Mouse (Mus musculus) limb, embryonic 15.5 days (tissue): Measurements from ENCODE around the gene Vsx1. TPM values are rescaled to one million over a fixed set of nuclear protein-coding genes. Genes with fewer than 3 reads are reported as not detected.

Experiments
- ATAC-seq: fragments of 200-750 bp; cut with Nextera tagmentation; 2 replicates; pipeline ENCODE4 v1.8.0; 2017; ENCODE audit warnings: low read depth, moderate TSS enrichment; ENCODE audit not compliant: insufficient number of reproducible peaks, low FRiP score, low TSS enrichment
- H3K27ac ChIP-seq: fragments of 300-500 bp; sonication (generic); 2 replicates; pipeline ENCODE4 v1.5.1; 2015; ENCODE audit warnings: moderate library complexity, mild to moderate bottlenecking, inconsistent platforms
- H3K27me3 ChIP-seq: fragments of 300-500 bp; sonication (generic); 2 replicates; pipeline ENCODE4 v1.6.1; 2015; ENCODE audit warnings: inconsistent platforms
- H3K36me3 ChIP-seq: fragments of 300-500 bp; sonication (generic); 2 replicates; pipeline ENCODE4 v1.6.1; 2015; ENCODE audit warnings: inconsistent platforms
- H3K4me1 ChIP-seq: fragments of 300-500 bp; sonication (generic); 2 replicates; pipeline ENCODE4 v1.6.1; 2015; ENCODE audit warnings: inconsistent platforms
- H3K4me2 ChIP-seq: fragments of 300-500 bp; sonication (generic); 2 replicates; pipeline ENCODE4 v1.6.1; 2015; ENCODE audit warnings: mild to moderate bottlenecking, inconsistent platforms
- H3K4me3 ChIP-seq: fragments of 300-500 bp; sonication (generic); 2 replicates; pipeline ENCODE4 v1.5.1; 2015; ENCODE audit warnings: mild to moderate bottlenecking, inconsistent platforms
- H3K9ac ChIP-seq: fragments of 300-500 bp; sonication (generic); 2 replicates; pipeline ENCODE4 v1.6.1; 2015; ENCODE audit warnings: inconsistent platforms
- H3K9me3 ChIP-seq: fragments of 300-500 bp; sonication (generic); 2 replicates; pipeline ENCODE4 v1.6.1; 2016; ENCODE audit warnings: inconsistent platforms
- WGBS: fragments of 180-500 bp; shearing (Covaris S2); methylation state at CpG from one replicate; pipeline ENCODE4 v1.1.7; 2015; 5-methylcytosine and 5-hydroxymethylcytosine counted together
- polyA plus RNA-seq: library from polyadenylated mRNA; unstranded; fragments of >200 nt; fragmentation: Nextera tagmentation; extraction: Ambion mirVana; gene quantifications from 2 replicates; pipeline ENCODE4 v1.2.1, GENCODE M21; 2015

The Vsx1 gene
- polyA plus RNA-seq, 1 experiment from 2014 or later: not detected

DNA sequence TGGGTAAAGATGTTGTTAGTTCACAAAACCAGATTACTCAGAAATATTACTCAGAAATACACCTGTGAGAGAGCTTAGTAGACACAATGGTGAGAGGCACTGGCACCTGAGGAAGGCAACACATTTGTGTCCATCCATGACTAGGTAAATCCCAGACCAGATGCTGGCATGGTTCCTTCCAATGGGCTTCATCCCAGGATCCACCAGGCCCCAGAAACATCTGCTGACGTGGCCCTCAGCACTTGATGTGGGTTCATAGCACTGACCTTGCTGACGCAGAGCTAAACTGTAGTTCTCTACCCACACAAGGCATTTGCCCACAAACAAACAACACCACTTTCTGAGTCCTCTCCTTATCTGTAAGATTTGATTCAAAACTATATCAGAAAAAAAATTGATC is 34.3 kb downstream of the Vsx1 start:
- Histone ChIP-seq H3K9ac (no peak overlapping the region), H3K27me3 (no peaks in the 10 kb centered on the region), H3K4me3 (no peak overlapping the region), H3K36me3 (no peaks in the 10 kb centered on the region), H3K9me3 (no peaks in the 10 kb centered on the region), H3K27ac (no peak overlapping the region), H3K4me1 (no peaks in the 10 kb centered on the region), H3K4me2 (no peak overlapping the region)
- 89% methylated on average over 2 of the region's 2 CpGs for WGBS
- ATAC-seq: no peak

- Histone ChIP-seq H3K4me2 (no peak overlapping the region), H3K4me1 (0 out of 2 replicates have a peak, but pooled peaks cover 3% of the 10 kb centered on the region), H3K27me3 (no peaks in the 10 kb centered on the region), H3K36me3 (no peaks in the 10 kb centered on the region), H3K4me3 (no peak overlapping the region), H3K27ac (no peak overlapping the region), H3K9me3 (no peaks in the 10 kb centered on the region), H3K9ac (no peak overlapping the region)
- no peak for ATAC-seq
- 63% methylated on average over 9 of the region's 9 CpGs for WGBS
These were observed 37.8 kb downstream of the Vsx1 start for GRCm38 (mm10) chr2:150651366-150651765.

DNA sequence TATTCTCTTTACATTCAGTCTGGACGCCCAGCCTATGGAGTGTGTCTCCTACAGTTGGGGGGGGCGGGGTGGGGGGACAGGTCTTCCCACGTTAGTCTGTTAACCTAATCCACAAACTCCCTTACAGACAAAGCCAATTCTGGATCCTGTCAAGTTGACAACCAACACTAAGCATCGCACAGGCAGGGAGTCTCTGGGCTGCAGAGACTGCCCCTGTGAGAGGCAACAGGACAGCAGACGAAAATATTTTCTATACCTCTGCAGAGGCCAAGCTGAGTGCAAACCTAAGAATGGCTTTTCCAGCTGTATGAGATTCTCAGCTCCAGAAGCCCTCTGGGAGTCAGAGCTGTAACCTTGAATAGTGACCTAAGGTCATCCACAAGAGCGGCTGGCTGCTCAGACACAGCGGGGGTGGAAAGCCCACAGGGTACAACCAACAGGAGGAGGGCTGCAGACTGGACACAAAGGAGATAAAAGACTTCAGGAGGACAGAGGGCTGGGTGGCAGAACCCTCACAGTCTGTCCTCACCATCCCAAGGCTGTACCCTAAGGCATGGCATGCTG is 38.6 kb downstream of the Vsx1 start:
- H3K4me2 ChIP-seq: no peak overlapping the region
- no peak for ATAC-seq
- no peak overlapping the region for H3K4me3 ChIP-seq
- no peaks in the 10 kb centered on the region for H3K27me3 ChIP-seq
- 16% methylated on average over 7 of the region's 7 CpGs for WGBS
- no peaks in the 10 kb centered on the region for H3K9me3 ChIP-seq
- no peak overlapping the region for H3K9ac ChIP-seq
- no peaks in the 10 kb centered on the region for H3K36me3 ChIP-seq
- 0 out of 2 replicates have a peak, but pooled peaks cover 3% of the 10 kb centered on the region for H3K4me1 ChIP-seq
- H3K27ac ChIP-seq: no peak overlapping the region

GRCm38 (mm10) chr2:150648300-150648895 is 40.8 kb downstream of the Vsx1 start:
- H3K27ac ChIP-seq: no peak overlapping the region
- no peaks in the 10 kb centered on the region for H3K36me3 ChIP-seq
- WGBS: 58% methylated on average over 13 of the region's 13 CpGs

DNA sequence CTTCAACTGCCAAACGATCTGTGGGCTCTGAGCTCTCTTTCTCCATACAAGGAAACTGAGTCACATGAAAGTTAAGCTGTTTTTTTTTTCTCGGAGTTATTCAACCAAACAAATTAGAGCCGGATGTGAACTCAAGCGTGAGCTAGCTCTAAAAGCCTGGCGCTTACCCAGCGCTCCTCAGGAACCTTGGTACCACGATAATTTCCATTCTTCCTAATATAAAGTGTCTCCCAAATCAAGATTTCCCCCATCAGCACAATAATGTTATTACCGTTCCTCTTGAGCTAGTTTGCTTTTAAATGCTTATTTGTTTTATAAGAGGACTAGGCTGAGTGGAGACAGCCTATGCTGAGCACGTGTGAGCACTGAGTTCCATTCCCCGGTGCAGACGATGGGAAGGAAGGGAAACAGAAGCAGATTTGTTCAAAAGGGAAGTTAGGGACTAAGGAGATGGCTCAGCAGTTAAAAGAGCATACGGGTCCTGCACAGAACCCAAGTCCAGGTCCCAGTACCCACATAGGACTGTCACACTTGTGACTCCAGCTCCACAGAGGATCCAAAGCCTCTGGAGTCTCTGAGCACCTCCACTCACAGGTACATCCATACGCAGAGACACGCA is 41.4 kb downstream of the Vsx1 start:
- Histone ChIP-seq H3K9ac (no peak overlapping the region), H3K27me3 (no peaks in the 10 kb centered on the region), H3K4me1 (0 out of 2 replicates have a peak, but pooled peaks cover 3% of the 10 kb centered on the region), H3K27ac (no peak overlapping the region), H3K4me3 (no peak overlapping the region), H3K4me2 (no peak overlapping the region), H3K9me3 (no peaks in the 10 kb centered on the region), H3K36me3 (no peaks in the 10 kb centered on the region)
- no peak for ATAC-seq
- WGBS: 78% methylated on average over 14 of the region's 14 CpGs

More at GRCm38 (mm10) chr2:150648300-150648895, 40.8 kb downstream of the Vsx1 start:
- Histone ChIP-seq H3K4me3 (no peak overlapping the region), H3K9me3 (no peaks in the 10 kb centered on the region), H3K4me1 (0 out of 2 replicates have a peak, but pooled peaks cover 3% of the 10 kb centered on the region), H3K9ac (no peak overlapping the region), H3K27me3 (no peaks in the 10 kb centered on the region), H3K4me2 (no peak overlapping the region)
- ATAC-seq: no peak

DNA sequence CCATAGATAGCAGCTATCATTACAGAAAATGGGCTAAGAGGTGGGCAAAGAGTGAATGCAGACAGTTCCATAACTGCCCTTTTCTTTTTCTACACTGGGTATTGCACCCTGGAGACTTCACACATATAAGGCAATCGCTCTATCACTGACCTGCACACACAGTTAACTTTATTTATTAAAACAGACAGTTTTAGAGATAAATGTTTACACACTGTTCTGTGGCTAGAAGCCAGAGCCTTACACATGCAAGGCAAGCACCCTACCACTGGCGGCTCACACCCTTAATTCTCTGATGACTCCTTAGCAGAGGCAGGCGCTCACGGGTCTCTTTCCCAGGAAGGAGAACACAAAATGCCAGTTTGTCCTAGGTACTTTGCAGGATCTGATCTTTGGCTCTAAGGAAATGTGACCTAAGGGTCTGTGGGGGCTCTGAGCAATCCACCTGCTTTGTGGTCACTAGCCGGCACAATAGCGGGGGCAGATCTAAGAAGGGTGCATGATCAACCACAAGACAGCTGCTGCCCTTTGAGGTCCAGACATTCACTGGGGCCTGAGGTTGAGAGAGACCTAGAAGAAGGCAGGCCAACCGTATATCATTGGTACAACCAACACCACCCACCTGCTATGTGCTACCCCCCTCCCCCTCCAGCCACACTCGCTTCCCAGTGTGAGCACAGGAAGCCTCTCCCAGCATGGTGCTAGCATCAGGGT is 42.6 kb downstream of the Vsx1 start:
- 80% methylated on average over 8 of the region's 8 CpGs for WGBS
- no peak for ATAC-seq
- Histone ChIP-seq H3K36me3 (no peaks in the 10 kb centered on the region), H3K27ac (no peak overlapping the region), H3K4me1 (0 out of 2 replicates have a peak, but pooled peaks cover 3% of the 10 kb centered on the region), H3K9ac (no peak overlapping the region), H3K27me3 (no peaks in the 10 kb centered on the region), H3K9me3 (no peaks in the 10 kb centered on the region), H3K4me3 (no peak overlapping the region), H3K4me2 (no peak overlapping the region)

- H3K27ac ChIP-seq: no peak overlapping the region
- no peak for ATAC-seq
- no peak overlapping the region for H3K4me2 ChIP-seq
- 0 out of 2 replicates have a peak, but pooled peaks cover 3% of the 10 kb centered on the region for H3K4me1 ChIP-seq
- no peak overlapping the region for H3K4me3 ChIP-seq
- no peaks in the 10 kb centered on the region for H3K9me3 ChIP-seq
- WGBS: 84% methylated on average over 4 of the region's 4 CpGs
- H3K9ac ChIP-seq: no peak overlapping the region
- H3K27me3 ChIP-seq: no peaks in the 10 kb centered on the region
- no peaks in the 10 kb centered on the region for H3K36me3 ChIP-seq
These were observed 43.9 kb downstream of the Vsx1 start for GRCm38 (mm10) chr2:150645225-150645624.

GRCm38 (mm10) chr2:150643726-150644415 is 45.3 kb downstream of the Vsx1 start:
- H3K4me2 ChIP-seq: no peak overlapping the region
- no peaks in the 10 kb centered on the region for H3K36me3 ChIP-seq
- 0 out of 2 replicates have a peak, but pooled peaks cover 3% of the 10 kb centered on the region for H3K4me1 ChIP-seq
- H3K27me3 ChIP-seq: no peaks in the 10 kb centered on the region
- whole genome bisulfite sequencing: 71% methylated on average over 8 of the region's 8 CpGs
- H3K9ac ChIP-seq: no peak overlapping the region
- H3K9me3 ChIP-seq: no peaks in the 10 kb centered on the region
- no peak for ATAC-seq
- H3K27ac ChIP-seq: no peak overlapping the region
- H3K4me3 ChIP-seq: no peak overlapping the region

DNA sequence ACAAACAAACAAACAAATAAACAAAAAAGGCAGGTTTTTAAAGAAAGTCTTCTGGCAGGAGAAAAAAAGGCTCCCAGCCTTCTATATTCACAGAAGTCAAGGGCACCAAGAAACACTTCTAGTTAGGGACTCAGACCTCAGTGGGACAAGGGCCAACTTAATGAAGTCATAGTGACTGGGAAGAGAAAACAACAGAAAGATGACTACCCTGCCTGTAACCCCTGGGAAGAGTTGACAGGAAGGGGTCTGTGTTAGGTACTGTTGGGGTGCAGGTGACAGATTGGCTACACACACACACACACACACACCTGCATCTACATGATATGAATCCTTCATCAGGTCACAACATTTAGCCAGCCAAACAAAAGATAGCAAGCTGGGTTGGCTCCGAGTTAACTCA is 46.0 kb downstream of the Vsx1 start:
- H3K4me1 ChIP-seq: no peaks in the 10 kb centered on the region
- H3K9me3 ChIP-seq: no peaks in the 10 kb centered on the region
- H3K9ac ChIP-seq: no peak overlapping the region
- ATAC-seq: no peak
- no peaks in the 10 kb centered on the region for H3K36me3 ChIP-seq
- WGBS: 87% methylated on average over 1 of the region's 1 CpGs
- no peak overlapping the region for H3K27ac ChIP-seq
- no peak overlapping the region for H3K4me2 ChIP-seq
- no peaks in the 10 kb centered on the region for H3K27me3 ChIP-seq
- no peak overlapping the region for H3K4me3 ChIP-seq

- Histone ChIP-seq H3K36me3 (no peaks in the 10 kb centered on the region), H3K4me1 (no peaks in the 10 kb centered on the region), H3K4me2 (no peak overlapping the region), H3K9ac (no peak overlapping the region), H3K9me3 (no peaks in the 10 kb centered on the region), H3K27me3 (no peaks in the 10 kb centered on the region), H3K27ac (no peak overlapping the region), H3K4me3 (no peak overlapping the region)
- whole genome bisulfite sequencing: 53% methylated on average over 2 of the region's 2 CpGs
- no peak for ATAC-seq
These were observed 50.8 kb downstream of the Vsx1 start for GRCm38 (mm10) chr2:150638370-150638733.

DNA sequence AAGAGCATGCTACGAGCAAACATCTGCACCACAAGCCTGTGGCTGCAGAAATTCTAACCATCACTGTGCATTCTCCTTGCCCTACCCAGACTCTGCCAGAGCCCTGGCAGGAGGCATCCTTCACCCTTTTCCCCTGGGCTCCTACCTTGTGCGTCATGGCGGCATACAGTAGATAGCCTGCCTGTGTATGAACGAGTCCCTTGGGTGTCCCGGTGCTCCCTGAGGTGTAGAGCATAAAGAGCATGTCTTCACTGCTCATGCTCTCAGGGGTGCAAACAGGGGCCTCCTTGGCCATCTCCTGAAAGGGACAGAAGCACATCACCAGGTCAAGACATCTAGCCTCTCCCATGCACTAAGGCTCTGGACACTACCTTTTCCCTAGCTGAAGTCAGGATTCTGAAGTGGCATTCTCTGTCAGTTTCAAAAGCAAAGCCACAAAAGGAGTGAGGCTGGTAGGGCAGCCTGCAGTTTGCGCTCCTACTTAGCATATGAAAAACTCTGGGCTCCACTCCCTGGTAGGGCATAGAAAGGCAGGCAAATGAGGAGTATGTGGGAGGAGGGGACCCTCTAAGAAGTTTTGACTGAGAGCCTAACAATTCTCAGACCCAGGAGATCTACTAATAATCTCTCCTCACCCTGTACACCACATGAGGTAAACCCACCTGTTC is 51.3 kb downstream of the Vsx1 start:
- Histone ChIP-seq H3K4me2 (no peak overlapping the region), H3K9ac (no peak overlapping the region), H3K36me3 (no peaks in the 10 kb centered on the region), H3K27ac (no peak overlapping the region), H3K4me3 (no peak overlapping the region), H3K9me3 (no peaks in the 10 kb centered on the region), H3K27me3 (no peaks in the 10 kb centered on the region), H3K4me1 (no peaks in the 10 kb centered on the region)
- WGBS: 69% methylated on average over 6 of the region's 6 CpGs
- ATAC-seq: no peak
